Mouse (Mus musculus) urinary bladder, postnatal 10 days (tissue): ENCODE measurements around the gene Syne2.
"Not testable (repeated sequence)": the region's sequence is repeated elsewhere in the genome, so short reads cannot be mapped to it uniquely, and the experiment has no call there.

Source experiments
- DNase-seq: peaks from one replicate; pipeline ENCODE4 v3.0.0; 2022; ENCODE audit warnings: low spot score

The Syne2 gene

DNA sequence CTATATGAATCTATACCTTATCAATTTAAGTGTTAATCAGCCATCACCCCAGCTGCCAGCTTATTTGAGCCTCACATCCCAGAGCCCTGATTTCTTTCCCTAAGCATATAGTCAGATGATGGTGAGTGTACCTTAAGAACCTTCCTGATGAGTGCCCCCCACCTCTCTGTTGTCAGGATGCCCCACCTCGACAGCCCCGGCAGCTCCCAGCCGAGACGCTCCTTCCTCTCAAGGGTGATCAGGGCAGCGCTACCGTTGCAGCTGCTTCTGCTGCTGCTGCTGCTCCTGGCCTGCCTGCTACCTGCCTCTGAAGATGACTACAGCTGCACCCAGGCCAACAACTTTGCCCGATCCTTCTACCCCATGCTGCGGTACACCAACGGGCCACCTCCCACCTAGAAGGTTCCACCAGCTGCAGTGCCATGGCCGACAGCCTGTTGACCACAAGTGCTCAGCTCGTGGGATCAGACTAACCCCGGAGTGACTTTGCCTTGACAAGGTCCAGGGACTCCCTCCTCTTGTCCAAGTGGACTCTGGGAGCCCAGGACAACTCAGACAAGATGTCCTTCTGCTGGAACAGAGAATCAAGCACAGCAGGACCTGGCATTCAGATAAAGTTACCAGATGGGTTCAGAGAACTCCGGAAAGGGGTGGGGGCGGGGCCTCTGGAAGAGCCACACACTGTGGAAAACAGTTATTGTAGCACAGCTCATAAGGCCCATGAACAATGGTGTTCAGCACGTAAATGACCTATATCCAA lies 291.9 kb downstream of the Syne2 start:
- no peak for DNase-seq

- DNase-seq = no peak
These were observed 293.1 kb downstream of the Syne2 start for GRCm38 (mm10) chr12:76111046-76111445.

- no peak for DNase-seq
These were observed 298.6 kb downstream of the Syne2 start for GRCm38 (mm10) chr12:76116577-76116976.

DNA sequence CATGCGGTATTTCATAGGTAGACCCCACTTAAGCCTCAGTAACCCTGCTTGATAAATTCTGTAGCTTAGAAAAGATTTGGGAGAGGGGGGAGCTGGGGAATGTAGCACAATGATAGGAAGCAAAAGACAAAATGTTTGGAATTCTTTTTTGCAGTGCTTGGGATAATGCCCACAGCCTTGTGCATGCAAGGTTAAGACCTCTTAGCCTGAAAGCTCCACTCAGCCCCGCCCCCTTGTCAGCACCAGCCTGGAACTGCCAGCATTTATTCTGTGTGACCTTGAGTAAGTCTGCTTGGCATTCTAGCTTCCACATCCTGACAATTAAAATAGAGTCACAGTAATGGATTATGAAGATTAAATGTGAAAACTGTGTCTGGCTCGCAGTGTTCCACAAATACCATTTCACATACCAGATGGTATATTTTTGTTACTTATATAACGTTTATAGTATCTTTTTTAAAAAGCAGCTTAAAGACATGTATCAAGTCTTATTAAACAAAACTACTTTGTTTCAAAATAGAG lies 299.8 kb downstream of the Syne2 start:
- no peak for DNase-seq

DNA sequence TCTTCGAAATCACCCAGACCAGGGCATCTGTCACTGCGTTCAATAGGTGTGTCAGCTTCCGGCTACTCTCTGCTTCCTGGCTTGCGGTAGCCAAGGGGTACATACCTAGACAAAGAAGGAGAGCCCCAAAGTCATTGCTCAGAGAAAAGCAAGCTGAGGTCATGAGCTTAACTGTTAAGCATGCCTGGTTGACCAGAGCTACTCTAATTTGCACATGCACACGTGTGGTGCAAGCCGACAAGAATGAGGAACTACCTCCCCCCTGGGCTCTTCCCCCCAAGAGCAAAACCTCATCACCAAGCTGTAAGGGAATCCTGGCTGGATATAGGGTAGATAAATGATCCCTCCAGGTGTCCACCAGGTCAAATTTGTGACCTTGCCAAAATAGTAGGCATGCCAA lies 305.3 kb downstream of the Syne2 start:
- no peak for DNase-seq

DNA sequence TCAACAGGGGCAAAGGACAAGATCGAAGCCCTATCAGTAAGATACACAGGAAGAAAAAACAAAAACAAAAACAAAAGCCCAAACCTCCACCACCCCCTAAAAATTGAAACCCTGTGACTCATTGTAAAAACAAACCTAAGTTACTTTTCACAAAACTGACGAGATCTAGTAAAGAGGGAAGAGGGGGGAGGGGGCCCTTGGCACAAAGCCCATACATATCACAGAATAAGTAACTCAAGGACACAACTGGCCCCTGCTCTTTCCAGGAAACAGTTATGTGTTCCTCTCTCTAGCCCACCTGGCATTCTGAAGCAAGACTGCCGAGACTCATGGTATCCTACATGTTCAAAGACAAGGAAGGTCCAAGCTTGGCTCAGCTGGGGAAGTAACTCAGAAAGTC lies 310.4 kb downstream of the Syne2 start:
- no peak for DNase-seq

GRCm38 (mm10) chr12:76128831-76129230 lies 310.9 kb downstream of the Syne2 start:
- DNase-seq = no peak

DNA sequence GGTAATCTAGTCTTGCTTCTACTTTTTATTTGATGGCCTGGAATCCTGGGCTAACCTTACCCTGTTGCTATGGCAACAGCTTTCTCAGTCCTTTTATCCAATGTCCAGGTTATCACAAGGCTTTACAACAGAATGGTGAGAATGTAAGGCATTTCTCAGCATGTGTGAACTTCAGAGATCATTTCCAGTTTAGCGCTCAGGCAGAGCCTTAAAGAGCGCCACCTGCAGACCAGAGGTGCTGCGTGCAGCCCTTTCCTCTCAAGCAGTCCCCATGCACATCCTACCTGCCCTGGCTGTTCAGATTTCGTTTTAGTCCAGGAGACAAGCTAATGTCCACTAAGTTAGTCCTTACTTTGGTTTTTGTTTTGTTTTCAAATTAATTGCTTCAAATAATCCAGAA lies 312.3 kb downstream of the Syne2 start:
- DNase-seq = no peak

GRCm38 (mm10) chr12:76130891-76131290 lies 313.0 kb downstream of the Syne2 start:
- DNase-seq = no peak

- no peak for DNase-seq
These were observed 314.7 kb downstream of the Syne2 start for GRCm38 (mm10) chr12:76132591-76132990.

GRCm38 (mm10) chr12:76133081-76133480 lies 315.1 kb downstream of the Syne2 start:
- DNase-seq = not testable (repeated sequence)

- DNase-seq = no peak
These were observed 318.8 kb downstream of the Syne2 start for GRCm38 (mm10) chr12:76136701-76137100.

DNA sequence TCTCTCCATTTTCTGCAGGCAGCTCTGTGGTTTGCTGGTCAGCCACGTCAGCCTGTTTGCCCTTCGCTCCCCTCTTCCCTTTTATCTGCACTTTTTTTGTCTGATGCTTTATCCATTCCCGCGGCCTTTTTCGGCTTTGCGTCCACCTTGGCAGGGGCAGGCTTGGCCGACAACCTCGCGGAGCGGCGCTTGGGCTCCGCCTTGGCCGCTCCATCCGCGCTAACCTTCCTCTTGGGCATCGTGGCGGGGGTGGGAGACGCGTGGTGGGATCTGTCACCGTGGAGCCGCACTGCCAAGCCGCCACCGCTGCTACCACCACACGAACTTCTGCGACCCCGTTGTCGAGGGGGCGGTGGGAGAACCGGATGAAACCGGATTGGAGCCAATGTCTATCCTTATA lies 334.5 kb downstream of the Syne2 start:
- not testable (repeated sequence) for DNase-seq
